Mouse (Mus musculus): ENCODE data around the gene Ern1.

DNA sequence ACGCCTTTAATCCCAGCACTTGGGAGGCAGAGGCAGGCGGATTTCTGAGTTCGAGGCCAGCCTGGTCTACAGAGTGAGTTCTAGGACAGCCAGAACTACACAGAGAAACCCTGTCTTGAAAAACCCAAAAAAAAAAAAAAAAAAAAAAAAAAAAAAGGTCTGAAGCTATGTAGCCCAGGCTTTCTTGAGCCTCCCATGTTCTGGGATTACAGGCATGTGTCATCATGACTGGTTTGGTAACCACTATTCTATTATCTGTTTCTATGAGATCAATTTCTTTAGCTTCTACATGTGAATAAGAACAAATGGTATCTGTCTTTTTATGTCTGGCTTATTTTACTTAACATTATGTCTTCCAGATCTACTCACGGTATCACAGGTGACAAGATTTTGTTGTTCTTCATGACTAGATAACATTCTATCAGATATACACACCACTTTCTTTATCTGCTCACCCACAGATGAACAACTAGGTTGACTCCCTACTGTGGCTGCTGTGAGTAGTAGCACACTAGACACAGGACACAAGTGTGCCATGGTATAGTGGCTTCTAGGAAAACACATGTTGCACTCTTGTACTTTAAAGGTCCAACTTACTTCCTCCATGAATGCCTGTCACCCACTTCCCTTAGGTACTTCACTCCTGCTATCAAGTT lies 10.0 kb downstream of the Ern1 start:
- TF ChIP-seq CTCF (IDR thresholded peaks at IDR 0.05; ENCODE audit: low read depth) = no peak
- TF ChIP-seq EP300 (IDR thresholded peaks at IDR 0.05; ENCODE audit: low read depth) = no peak
